Mouse (Mus musculus) heart, embryonic 16.5 days (tissue): ENCODE results near the gene Plxnb3. TPM values are rescaled to one million over a fixed set of nuclear protein-coding genes. Genes with fewer than 3 reads are reported as not detected.

Experiments
- ATAC-seq: fragments of 200-750 bp; cut with Nextera tagmentation; replicated peaks from 2 replicates; pipeline ENCODE4 v1.8.0; 2017; ENCODE audit warnings: moderate number of reproducible peaks; ENCODE audit not compliant: insufficient read depth, low FRiP score; ENCODE audit errors: extremely low read depth
- H3K27ac ChIP-seq: fragments of 300-500 bp; sonication (generic); 2 replicates; pipeline ENCODE4 v1.5.1; 2014; ENCODE audit warnings: mild to moderate bottlenecking, low read length, control low read depth, moderate library complexity
- H3K27me3 ChIP-seq: fragments of 300-500 bp; sonication (generic); 2 replicates; pipeline ENCODE4 v1.6.1; 2014; ENCODE audit warnings: low read length, mixed read lengths; ENCODE audit not compliant: control insufficient read depth, insufficient read depth
- H3K36me3 ChIP-seq: fragments of 300-500 bp; sonication (generic); 2 replicates; pipeline ENCODE4 v1.6.1; 2014; ENCODE audit not compliant: control insufficient read depth, insufficient read depth
- H3K4me1 ChIP-seq: fragments of 300-500 bp; sonication (generic); 2 replicates; pipeline ENCODE4 v1.6.1; 2014; ENCODE audit warnings: low read length, mixed read lengths; ENCODE audit not compliant: control insufficient read depth, insufficient read depth
- H3K4me2 ChIP-seq: fragments of 300-500 bp; sonication (generic); 2 replicates; pipeline ENCODE4 v1.6.1; 2014; ENCODE audit warnings: low read depth, mild to moderate bottlenecking, control low read depth, low read length
- H3K4me3 ChIP-seq: fragments of 300-500 bp; sonication (generic); 2 replicates; pipeline ENCODE4 v1.5.1; 2014; ENCODE audit warnings: mild to moderate bottlenecking, control low read depth, low read length
- H3K9ac ChIP-seq: fragments of 300-500 bp; sonication (generic); 2 replicates; pipeline ENCODE4 v1.6.1; 2014; ENCODE audit warnings: low read length, control low read depth
- H3K9me3 ChIP-seq: fragments of 300-500 bp; sonication (generic); replicated peaks from 2 replicates; pipeline ENCODE4 v1.6.1; 2016; ENCODE audit warnings: low read length; ENCODE audit not compliant: control insufficient read depth
- WGBS: fragments of 180-500 bp; shearing (Covaris S2); extraction: QIAGEN DNeasy Blood & Tissue Kit; methylation state at CpG from one replicate; pipeline ENCODE4 v1.1.7; 2014; 5-methylcytosine and 5-hydroxymethylcytosine counted together
- polyA plus RNA-seq: library from polyadenylated mRNA; unstranded; fragments of >200 nt; fragmentation: Nextera tagmentation; extraction: Ambion mirVana; gene quantifications from 2 replicates; pipeline ENCODE4 v1.2.1, GENCODE M21; 2015

The Plxnb3 gene
- 0.54 and 0.71 TPM in 2 replicates for polyA plus RNA-seq

GRCm38 (mm10) chrX:73756334-73757140 is at the start of gene Plxnb3:
Gene Plxnb3 (plus strand): TSS chrX:73757090.
- ATAC-seq: no peak
- Histone ChIP-seq H3K9ac (no peak within 1 kb of the TSS), H3K4me3 (no peak within 1 kb of the TSS), H3K4me2 (no peak within 1 kb of the TSS), H3K4me1 (0 out of 2 replicates have a peak, but pooled peaks cover 4% of the 10 kb centered on the region), H3K9me3 (no peaks in the 10 kb centered on the region), H3K27me3 (no peaks in the 10 kb centered on the region), H3K27ac (no peak within 1 kb of the TSS), H3K36me3 (no peaks in the 10 kb centered on the region)
- 75% methylated on average over 5 of the region's 5 CpGs for WGBS

- Histone ChIP-seq H3K9me3 (no peaks in the 10 kb centered on the region), H3K27me3 (no peaks in the 10 kb centered on the region), H3K27ac (peak overlapping the region; percentile 81), H3K4me1 (peaks cover 29% of the 10 kb centered on the region), H3K9ac (peak overlapping the region; percentile 66), H3K36me3 (peaks cover 8% of the 10 kb centered on the region), H3K4me2 (peak overlapping the region; percentile 67), H3K4me3 (peak overlapping the region; percentile 65)
- 13% methylated on average over 21 of the region's 21 CpGs for WGBS
- peak; percentile 15 for ATAC-seq
Measured at GRCm38 (mm10) chrX:73715476-73716108, 41.3 kb upstream of the Plxnb3 start.

GRCm38 (mm10) chrX:73716109-73716661 is 40.7 kb upstream of the Plxnb3 start, which contains the start of the genes Bcap31 and Abcd1:
Gene Bcap31 (minus strand): TSS chrX:73716175.
Gene Abcd1 (plus strand): TSS chrX:73716597.
- peak within 1 kb of the TSS; percentile 87 for H3K27ac ChIP-seq

GRCm38 (mm10) chrX:73716709-73717545 is 40.0 kb upstream of the Plxnb3 start:
- H3K27me3 ChIP-seq: no peaks in the 10 kb centered on the region
- peaks cover 29% of the 10 kb centered on the region for H3K4me1 ChIP-seq
- H3K9me3 ChIP-seq: no peaks in the 10 kb centered on the region
- peaks cover 10% of the 10 kb centered on the region; the same call in 1 of the 2 replicates for H3K36me3 ChIP-seq
- ATAC-seq: peak; percentile 11; the same call in 1 of the 2 replicates
- H3K4me3 ChIP-seq: peak overlapping the region; percentile 65
- peak overlapping the region; percentile 87 for H3K27ac ChIP-seq
- WGBS: 29% methylated on average over 30 of the region's 30 CpGs
- peak overlapping the region; percentile 77 for H3K9ac ChIP-seq
- H3K4me2 ChIP-seq: peak overlapping the region; percentile 76

More at GRCm38 (mm10) chrX:73716109-73716661, 40.7 kb upstream of the Plxnb3 start, which contains the start of the genes Bcap31 and Abcd1:
- 6% methylated on average over 42 of the region's 45 CpGs for whole genome bisulfite sequencing
- peaks cover 29% of the 10 kb centered on the region for H3K4me1 ChIP-seq
- peaks cover 7% of the 10 kb centered on the region; the same call in 1 of the 2 replicates for H3K36me3 ChIP-seq
- ATAC-seq: peak; percentile 91
- H3K27me3 ChIP-seq: no peaks in the 10 kb centered on the region
- H3K9ac ChIP-seq: peak within 1 kb of the TSS; percentile 77
- H3K9me3 ChIP-seq: no peaks in the 10 kb centered on the region
- peak within 1 kb of the TSS; percentile 65 for H3K4me3 ChIP-seq
- H3K4me2 ChIP-seq: peak within 1 kb of the TSS; percentile 76

- WGBS: 58% methylated on average over 11 of the region's 11 CpGs
Measured at GRCm38 (mm10) chrX:73717667-73718066, 39.2 kb upstream of the Plxnb3 start.

GRCm38 (mm10) chrX:73718271-73718670 is 38.6 kb upstream of the Plxnb3 start:
- Histone ChIP-seq H3K27me3 (no peaks in the 10 kb centered on the region), H3K9ac (peak overlapping the region; percentile 18), H3K36me3 (peaks cover 6% of the 10 kb centered on the region; the same call in 1 of the 2 replicates), H3K4me2 (peak overlapping the region; percentile 76), H3K4me1 (peaks cover 29% of the 10 kb centered on the region), H3K27ac (peak overlapping the region; percentile 70), H3K4me3 (peak overlapping the region; percentile 65), H3K9me3 (no peaks in the 10 kb centered on the region)
- no peak for ATAC-seq
- WGBS: 48% methylated on average over 3 of the region's 3 CpGs

More at GRCm38 (mm10) chrX:73717667-73718066, 39.2 kb upstream of the Plxnb3 start:
- Histone ChIP-seq H3K36me3 (peaks cover 6% of the 10 kb centered on the region; the same call in 1 of the 2 replicates), H3K9me3 (no peaks in the 10 kb centered on the region), H3K27me3 (no peaks in the 10 kb centered on the region), H3K4me1 (peaks cover 29% of the 10 kb centered on the region), H3K4me3 (peak overlapping the region; percentile 65), H3K4me2 (peak overlapping the region; percentile 76), H3K9ac (peak overlapping the region; percentile 77; the same call in 1 of the 2 replicates), H3K27ac (peak overlapping the region; percentile 37; the same call in 1 of the 2 replicates)
- no peak for ATAC-seq

- peaks cover 29% of the 10 kb centered on the region for H3K4me1 ChIP-seq
- 19% methylated on average over 5 of the region's 5 CpGs for WGBS
- H3K36me3 ChIP-seq: peaks cover 6% of the 10 kb centered on the region; the same call in 1 of the 2 replicates
- no peak for ATAC-seq
- peak overlapping the region; percentile 18 for H3K9ac ChIP-seq
- no peaks in the 10 kb centered on the region for H3K27me3 ChIP-seq
- H3K4me2 ChIP-seq: peak overlapping the region; percentile 76
- peak overlapping the region; percentile 65 for H3K4me3 ChIP-seq
- no peaks in the 10 kb centered on the region for H3K9me3 ChIP-seq
- peak overlapping the region; percentile 70 for H3K27ac ChIP-seq
Measured at GRCm38 (mm10) chrX:73718686-73719362, 38.1 kb upstream of the Plxnb3 start.

GRCm38 (mm10) chrX:73730908-73731307 is 26.0 kb upstream of the Plxnb3 start:
- H3K27ac ChIP-seq: no peak overlapping the region
- H3K4me3 ChIP-seq: no peak overlapping the region
- H3K4me2 ChIP-seq: no peak overlapping the region
- no peak overlapping the region for H3K9ac ChIP-seq
- peaks cover 4% of the 10 kb centered on the region; the same call in 1 of the 2 replicates for H3K36me3 ChIP-seq
- no peak for ATAC-seq
- H3K9me3 ChIP-seq: no peaks in the 10 kb centered on the region
- no peaks in the 10 kb centered on the region for H3K27me3 ChIP-seq
- H3K4me1 ChIP-seq: no peaks in the 10 kb centered on the region
- 48% methylated on average over 1 of the region's 1 CpGs for WGBS
